Mouse (Mus musculus) liver, postnatal 0 days (tissue): ENCODE results near the gene Traf1.

Experiments used
- CTCF ChIP-seq: sonication (generic); IDR thresholded peaks from 2 replicates; pipeline ENCODE4 v1.5.1; 2016; ENCODE audit warnings: antibody characterized with exemption, low read depth
- EP300 ChIP-seq: IDR thresholded peaks from 2 replicates; pipeline ENCODE4 v1.6.1; 2016; ENCODE audit warnings: antibody characterized with exemption, low read depth, mild to moderate bottlenecking

DNA sequence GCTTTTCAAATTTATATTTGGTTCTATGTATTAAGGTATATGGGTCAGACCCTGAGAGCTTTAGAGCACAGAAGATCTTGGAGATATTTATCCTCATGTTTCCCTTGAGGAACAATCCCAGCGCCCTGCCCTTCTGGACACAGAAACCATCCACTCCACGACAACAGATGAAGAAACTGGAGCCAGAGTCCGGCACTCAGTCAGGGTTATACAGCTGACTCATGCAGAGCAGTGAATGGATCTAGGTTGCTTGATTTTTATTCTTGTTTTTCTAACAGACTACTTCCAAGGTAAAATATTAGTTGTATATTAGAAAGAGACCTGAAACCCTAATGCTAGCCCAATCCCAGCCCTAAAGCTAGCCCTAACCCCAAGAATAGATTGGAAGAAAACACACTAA, 30.4 kb upstream of the Traf1 start:
- TF ChIP-seq EP300 (no peak), CTCF (no peak)
